Mouse (Mus musculus): ENCODE measurements around the gene Grk2.

Gene Grk2

GRCm38 (mm10) chr19:4302936-4303639 lies 2.9 kb downstream of the Grk2 start:
- peak; percentile 91 to 98 for DNase-seq

- DNase-seq, result peak; percentile 52 to 58
Measured at GRCm38 (mm10) chr19:4301735-4302651, 4.0 kb downstream of the Grk2 start.

- no peak for DNase-seq
Measured at GRCm38 (mm10) chr19:4300852-4301734, 4.9 kb downstream of the Grk2 start.

- peak in 1 of 2 experiments; percentile 49 for DNase-seq
Measured at GRCm38 (mm10) chr19:4300271-4300704, 5.7 kb downstream of the Grk2 start.

- DNase-seq, result no peak
Measured at GRCm38 (mm10) chr19:4299574-4300270, 6.3 kb downstream of the Grk2 start.

GRCm38 (mm10) chr19:4299126-4299525 lies 6.9 kb downstream of the Grk2 start:
- no peak for DNase-seq

GRCm38 (mm10) chr19:4298322-4299121 lies 7.5 kb downstream of the Grk2 start:
- DNase-seq, result peak in 1 of 2 experiments; percentile 44

- no peak for DNase-seq
Measured at GRCm38 (mm10) chr19:4297851-4298250, 8.2 kb downstream of the Grk2 start.

- DNase-seq, result no peak
Measured at GRCm38 (mm10) chr19:4296611-4297010, 9.4 kb downstream of the Grk2 start.

- DNase-seq, result no peak
Measured at GRCm38 (mm10) chr19:4295391-4295790, 10.6 kb downstream of the Grk2 start.

GRCm38 (mm10) chr19:4294381-4295097 lies 11.5 kb downstream of the Grk2 start:
- DNase-seq, result no peak

GRCm38 (mm10) chr19:4291161-4291560 lies 14.9 kb downstream of the Grk2 start:
- DNase-seq, result no peak

- DNase-seq, result no peak
Measured at GRCm38 (mm10) chr19:4290749-4291148, 15.3 kb downstream of the Grk2 start.

GRCm38 (mm10) chr19:4283653-4284052 lies 22.4 kb downstream of the Grk2 start:
- no peak for DNase-seq

- DNase-seq, result peak; percentile 74 to 85
Measured at GRCm38 (mm10) chr19:4282898-4283553, 23.0 kb downstream of the Grk2 start, which contains the start of gene Ankrd13d. TSS of gene Ankrd13d (minus strand) at chr19:4283137.

- DNase-seq, result no peak
Measured at GRCm38 (mm10) chr19:4280425-4280824, 25.6 kb downstream of the Grk2 start.

GRCm38 (mm10) chr19:4279487-4279886 lies 26.5 kb downstream of the Grk2 start:
- DNase-seq, result no peak

- DNase-seq, result no peak
Measured at GRCm38 (mm10) chr19:4270972-4271371, 35.0 kb downstream of the Grk2 start.

- peak in 1 of 2 experiments; percentile 19 for DNase-seq
Measured at GRCm38 (mm10) chr19:4270187-4270586, 35.8 kb downstream of the Grk2 start.

Measured in cerebellum, adult 18-20 months (tissue).